Mouse (Mus musculus): ENCODE data around the gene Ankra2. TPM values are rescaled to one million over a fixed set of nuclear protein-coding genes. Genes with fewer than 3 reads are reported as not detected.

Ankra2 gene
- 95.5 and 110 TPM in 2 replicates for total RNA-seq (2014; rRNA removed)
- 81.6 and 85.9 TPM in 2 replicates for polyA plus RNA-seq (2015; fragmentation: Nextera tagmentation; extraction: Ambion mirVana)

DNA sequence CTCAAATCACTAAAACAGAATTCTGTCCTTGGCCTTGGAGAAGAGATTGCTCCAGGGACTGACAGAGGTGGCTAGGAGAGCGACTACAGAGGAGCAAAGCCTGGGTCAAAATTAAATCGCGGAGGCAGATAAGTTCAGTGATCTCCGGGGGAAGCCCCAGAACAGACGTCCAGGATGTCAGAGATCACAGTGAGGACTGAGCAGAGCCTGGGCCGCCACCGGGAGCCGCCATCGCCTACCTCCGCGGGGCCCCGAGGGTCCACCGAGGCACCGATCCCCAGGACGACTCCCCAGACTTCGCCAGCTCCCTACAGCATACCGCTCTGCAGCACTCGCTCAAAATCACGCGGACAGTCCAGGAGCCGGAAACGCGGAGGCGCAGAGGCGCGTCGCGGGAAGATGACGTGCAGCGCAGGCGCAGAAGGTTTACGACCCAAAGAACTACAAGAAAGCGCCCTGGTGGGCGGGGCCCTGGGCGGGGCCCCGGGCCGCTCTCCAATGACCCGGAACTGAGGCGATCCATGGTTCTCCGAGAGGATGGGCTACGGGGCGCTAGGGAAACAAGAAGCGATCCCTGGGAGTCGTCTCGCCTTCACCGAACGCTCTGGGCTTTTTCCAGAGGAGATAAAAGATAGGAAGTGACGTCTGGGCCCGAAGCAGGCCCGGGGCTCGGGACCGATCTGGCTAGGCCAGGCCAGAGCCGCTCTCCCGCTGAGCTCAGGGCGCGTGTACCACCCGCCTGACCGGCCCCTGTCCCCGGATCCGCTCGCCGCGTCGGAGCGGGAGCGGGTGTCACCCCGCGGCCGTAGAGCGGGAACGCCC, at the start of gene Ankra2, which contains the start of gene Utp15:
Ankra2 (plus strand) TSS at position 439 of the 822 bp plus-strand sequence.
Utp15 (minus strand) TSS at position 406 of the 822 bp plus-strand sequence.
- peak; percentile 99 for ATAC-seq
- H3K36me3 ChIP-seq (ENCODE audit: insufficient read depth) = peaks cover 11% of the 10 kb centered on the region
- DNase-seq = peak; percentile 100
- H3K27ac ChIP-seq (ENCODE audit: low read depth, low read length) = peak within 1 kb of the TSS; percentile 94
- H3K9ac ChIP-seq = peak within 1 kb of the TSS; percentile 91
- WGBS = under 1% methylated on average over 71 of the region's 71 CpGs
- no peaks in the 10 kb centered on the region for H3K27me3 ChIP-seq (ENCODE audit: insufficient read depth, low read length)
- TF ChIP-seq CTCF (IDR thresholded peaks at IDR 0.05; ENCODE audit: low read depth) = 0 out of 2 replicates have a peak, but pooled peaks have one; percentile 19
- H3K4me3 ChIP-seq (ENCODE audit: low read depth, low read length) = peak within 1 kb of the TSS; percentile 74
- peaks cover 18% of the 10 kb centered on the region for H3K4me1 ChIP-seq (ENCODE audit: insufficient read depth)
- H3K9me3 ChIP-seq (ENCODE audit: low read length) = no peaks in the 10 kb centered on the region
- H3K4me2 ChIP-seq (ENCODE audit: low read depth) = peak within 1 kb of the TSS; percentile 70

DNA sequence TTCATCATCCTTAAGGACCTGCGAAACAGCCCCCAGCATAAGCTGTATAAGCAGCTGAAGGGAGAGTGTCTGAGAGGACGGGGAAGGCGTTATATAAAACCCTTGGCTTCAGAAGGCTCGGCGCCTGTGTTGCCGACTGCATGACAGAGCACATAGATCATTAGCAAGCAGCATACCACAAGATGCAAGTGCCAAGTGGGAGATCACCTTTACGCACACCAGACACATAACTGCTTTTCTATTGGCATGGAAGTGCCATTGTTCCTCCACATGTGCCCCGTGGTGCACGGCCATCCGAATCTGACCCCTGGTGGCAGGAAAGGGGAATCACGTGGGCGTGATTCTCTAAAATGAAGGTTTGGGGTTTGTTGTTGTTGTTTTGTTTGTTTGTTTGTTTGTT, 40.0 kb upstream of the Ankra2 start:
- Histone ChIP-seq H3K4me2 (ENCODE audit: low read depth) (no peak overlapping the region), H3K27me3 (ENCODE audit: insufficient read depth, low read length) (no peaks in the 10 kb centered on the region), H3K4me1 (ENCODE audit: insufficient read depth) (no peaks in the 10 kb centered on the region), H3K9me3 (ENCODE audit: low read length) (no peaks in the 10 kb centered on the region), H3K36me3 (ENCODE audit: insufficient read depth) (no peaks in the 10 kb centered on the region), H3K4me3 (ENCODE audit: low read depth, low read length) (no peak overlapping the region), H3K27ac (ENCODE audit: low read depth, low read length) (no peak overlapping the region), H3K9ac (no peak overlapping the region)
- ATAC-seq (peak; percentile 78), DNase-seq (peak; percentile 58)
- peak; percentile 86 for TF ChIP-seq CTCF (IDR thresholded peaks at IDR 0.05; ENCODE audit: low read depth)
- 32% methylated on average over 12 of the region's 12 CpGs for WGBS

DNA sequence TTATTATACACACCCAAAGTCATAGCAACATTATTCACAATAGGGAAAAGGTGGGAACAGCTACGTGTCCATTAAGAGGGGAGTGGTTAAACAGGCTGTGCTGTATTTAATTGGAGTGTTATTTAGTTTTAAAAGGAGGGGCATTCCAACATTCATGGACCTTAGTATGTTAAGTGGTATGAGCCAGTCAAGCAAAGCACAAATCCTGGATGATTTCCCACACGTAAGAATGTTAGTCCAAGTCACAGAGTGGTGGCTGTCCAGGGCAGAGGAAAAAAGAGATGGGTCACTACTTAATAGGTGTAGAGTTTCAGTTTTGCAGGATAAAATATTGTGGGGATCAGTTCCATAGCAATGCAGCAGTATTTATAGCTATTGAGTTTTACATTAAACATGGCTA, 36.6 kb upstream of the Ankra2 start:
- WGBS = 63% methylated on average over 2 of the region's 2 CpGs
- no peaks in the 10 kb centered on the region for H3K27me3 ChIP-seq (ENCODE audit: insufficient read depth, low read length)
- H3K9me3 ChIP-seq (ENCODE audit: low read length) = no peaks in the 10 kb centered on the region
- ATAC-seq = no peak
- no peaks in the 10 kb centered on the region for H3K4me1 ChIP-seq (ENCODE audit: insufficient read depth)
- no peak for DNase-seq
- no peak overlapping the region for H3K9ac ChIP-seq
- no peaks in the 10 kb centered on the region for H3K36me3 ChIP-seq (ENCODE audit: insufficient read depth)
- H3K27ac ChIP-seq (ENCODE audit: low read depth, low read length) = no peak overlapping the region
- no peak overlapping the region for H3K4me2 ChIP-seq (ENCODE audit: low read depth)
- H3K4me3 ChIP-seq (ENCODE audit: low read depth, low read length) = no peak overlapping the region
- TF ChIP-seq CTCF (IDR thresholded peaks at IDR 0.05; ENCODE audit: low read depth) = no peak

DNA sequence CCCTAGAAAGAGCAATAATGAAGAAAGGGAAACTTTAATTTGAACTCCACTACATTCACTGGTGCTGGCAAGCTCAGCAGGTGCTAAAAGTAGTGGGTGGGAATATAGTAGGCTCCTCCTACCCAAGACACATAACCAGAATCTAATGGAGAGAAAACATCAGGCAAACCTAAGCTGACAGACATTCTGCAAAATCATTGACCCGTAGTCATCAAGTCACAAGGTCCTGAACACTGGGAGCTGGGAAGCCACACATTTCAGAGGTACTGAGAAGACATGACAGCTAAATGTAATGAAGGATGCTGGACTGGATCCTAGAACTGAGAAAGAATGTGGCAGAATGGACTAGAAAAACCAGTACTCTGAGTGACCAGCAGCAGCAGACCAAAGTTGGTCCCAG, 32.4 kb upstream of the Ankra2 start:
- H3K27me3 ChIP-seq (ENCODE audit: insufficient read depth, low read length) = no peaks in the 10 kb centered on the region
- ATAC-seq (no peak), DNase-seq (no peak)
- no peaks in the 10 kb centered on the region for H3K4me1 ChIP-seq (ENCODE audit: insufficient read depth)
- H3K9ac ChIP-seq = no peak overlapping the region
- H3K4me3 ChIP-seq (ENCODE audit: low read depth, low read length) = no peak overlapping the region
- no peak overlapping the region for H3K27ac ChIP-seq (ENCODE audit: low read depth, low read length)
- TF ChIP-seq CTCF (IDR thresholded peaks at IDR 0.05; ENCODE audit: low read depth) = no peak
- H3K36me3 ChIP-seq (ENCODE audit: insufficient read depth) = no peaks in the 10 kb centered on the region
- WGBS = 97% methylated on average over 1 of the region's 1 CpGs
- no peak overlapping the region for H3K4me2 ChIP-seq (ENCODE audit: low read depth)
- no peaks in the 10 kb centered on the region for H3K9me3 ChIP-seq (ENCODE audit: low read length)

DNA sequence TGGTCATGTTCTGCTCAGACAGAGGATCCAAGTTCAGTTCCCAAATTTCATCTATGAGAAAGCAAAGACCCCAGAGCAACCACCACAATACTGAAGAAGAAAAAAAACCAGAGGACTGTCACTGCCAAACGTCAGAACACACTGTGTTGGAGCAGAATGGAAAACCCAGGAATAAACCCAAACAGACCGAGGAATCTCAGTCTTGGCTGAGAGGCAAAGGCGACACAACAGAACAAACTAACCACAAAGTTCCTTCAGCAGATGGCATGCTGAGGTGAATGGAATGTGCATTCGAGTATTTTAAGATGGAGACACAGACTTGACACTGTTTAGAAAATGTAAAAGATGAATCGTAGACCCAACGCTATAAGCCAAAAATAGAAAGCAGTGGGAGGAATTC, 27.4 kb upstream of the Ankra2 start:
- H3K36me3 ChIP-seq (ENCODE audit: insufficient read depth) = no peaks in the 10 kb centered on the region
- TF ChIP-seq CTCF (IDR thresholded peaks at IDR 0.05; ENCODE audit: low read depth) = no peak
- WGBS = 57% methylated on average over 6 of the region's 6 CpGs
- H3K4me2 ChIP-seq (ENCODE audit: low read depth) = no peak overlapping the region
- no peaks in the 10 kb centered on the region for H3K9me3 ChIP-seq (ENCODE audit: low read length)
- H3K4me1 ChIP-seq (ENCODE audit: insufficient read depth) = no peaks in the 10 kb centered on the region
- H3K27me3 ChIP-seq (ENCODE audit: insufficient read depth, low read length) = no peaks in the 10 kb centered on the region
- no peak overlapping the region for H3K27ac ChIP-seq (ENCODE audit: low read depth, low read length)
- DNase-seq (peak; percentile 22), ATAC-seq (peak; percentile 61)
- no peak overlapping the region for H3K4me3 ChIP-seq (ENCODE audit: low read depth, low read length)
- H3K9ac ChIP-seq = no peak overlapping the region

DNA sequence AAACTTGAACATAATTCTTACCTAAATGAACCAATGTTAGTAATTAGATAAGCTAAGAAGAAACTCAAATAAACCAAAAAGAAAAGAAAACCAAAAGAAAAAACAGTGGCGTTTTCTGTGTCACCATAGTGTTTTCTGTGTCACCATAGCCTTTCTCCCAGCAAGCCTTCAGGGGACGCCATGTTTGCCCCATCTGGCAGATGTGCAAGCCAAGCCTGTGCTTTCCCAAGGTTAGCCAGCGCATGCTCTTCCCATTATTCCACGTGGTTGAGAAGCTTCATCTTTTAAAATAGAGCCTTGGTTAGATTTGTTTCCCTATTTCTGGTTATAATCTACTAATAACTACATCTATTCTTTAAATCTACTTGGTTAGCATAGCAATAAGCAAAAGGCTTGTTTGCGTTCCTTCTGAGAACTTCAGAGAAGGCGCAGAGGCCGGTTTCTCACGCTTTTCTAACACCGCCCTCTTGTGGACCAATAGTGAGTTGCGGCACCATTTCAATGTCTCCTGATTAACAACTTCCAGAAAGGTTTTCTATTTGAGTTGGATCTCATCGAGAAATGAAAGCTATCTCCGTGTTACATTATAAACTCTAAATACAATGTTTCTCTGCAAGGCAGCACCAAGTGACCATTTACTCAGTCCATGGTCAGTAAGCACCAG, 22.8 kb upstream of the Ankra2 start:
- Histone ChIP-seq H3K4me2 (ENCODE audit: low read depth) (no peak overlapping the region), H3K9me3 (ENCODE audit: low read length) (no peaks in the 10 kb centered on the region), H3K9ac (no peak overlapping the region), H3K4me1 (ENCODE audit: insufficient read depth) (no peaks in the 10 kb centered on the region), H3K27me3 (ENCODE audit: insufficient read depth, low read length) (no peaks in the 10 kb centered on the region), H3K27ac (ENCODE audit: low read depth, low read length) (no peak overlapping the region), H3K4me3 (ENCODE audit: low read depth, low read length) (no peak overlapping the region), H3K36me3 (ENCODE audit: insufficient read depth) (no peaks in the 10 kb centered on the region)
- DNase-seq (peak; percentile 93), ATAC-seq (no peak)
- peak; percentile 91 for TF ChIP-seq CTCF (IDR thresholded peaks at IDR 0.05; ENCODE audit: low read depth)
- 18% methylated on average over 12 of the region's 12 CpGs for WGBS
